Mouse (Mus musculus) spleen, embryonic (tissue): Measurements from ENCODE around the gene Cd207.
"Not testable (repeated sequence)": the region's sequence is repeated elsewhere in the genome, so short reads cannot be mapped to it uniquely, and the experiment has no call there.

Experiments
- CTCF ChIA-PET: fragments of 350-600 bp; sonication (Branson Sonifier 250); formaldehyde crosslinking; loops from one replicate; lab custom pipeline; 2022; lab: Charles Lee

The Cd207 gene

DNA sequence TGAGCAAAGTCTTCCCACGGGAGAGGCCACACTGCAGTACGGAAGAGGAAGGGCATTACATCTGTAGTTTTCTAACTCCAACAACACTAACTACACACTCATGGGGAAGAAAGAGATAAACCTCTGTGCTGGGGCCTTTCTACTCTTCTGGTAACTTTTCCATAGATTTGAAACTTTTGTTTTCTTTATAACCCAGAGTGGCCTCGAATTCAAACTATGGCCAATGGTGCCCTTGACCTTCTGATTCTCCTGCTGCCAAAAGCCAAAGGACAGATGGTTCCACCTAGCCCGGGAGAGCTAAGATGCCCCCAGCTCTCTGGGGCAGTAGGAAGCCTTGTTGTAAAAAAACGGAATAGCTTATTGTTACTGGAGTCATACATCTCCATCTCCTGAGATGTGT, 22.3 kb upstream of the Cd207 start:
- CTCF ChIA-PET: no interaction called here

DNA sequence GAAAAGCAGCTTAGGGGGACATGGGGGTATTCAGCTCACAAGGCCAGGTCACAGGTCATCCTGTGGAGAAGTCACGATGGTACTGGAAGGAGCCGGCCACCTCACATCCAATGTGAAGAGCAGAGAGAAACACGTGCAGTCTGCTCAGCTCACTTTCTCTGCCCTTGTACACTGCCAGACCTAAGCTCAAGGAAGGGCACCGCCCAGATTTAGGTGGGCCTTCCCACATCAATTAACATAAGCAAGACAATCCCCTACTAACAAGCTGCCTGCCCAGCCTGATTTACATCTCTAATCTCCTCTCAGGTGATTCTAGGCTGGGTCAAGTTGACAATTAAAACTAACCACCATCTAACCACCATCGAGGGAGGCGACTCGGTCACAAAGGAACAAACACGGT, 20.3 kb upstream of the Cd207 start:
- CTCF ChIA-PET: interaction anchor here (0.7 kb wide), 1 partner anchor 21 kb away, joined by 15 read pairs; no protein-coding TSS in a partner anchor

DNA sequence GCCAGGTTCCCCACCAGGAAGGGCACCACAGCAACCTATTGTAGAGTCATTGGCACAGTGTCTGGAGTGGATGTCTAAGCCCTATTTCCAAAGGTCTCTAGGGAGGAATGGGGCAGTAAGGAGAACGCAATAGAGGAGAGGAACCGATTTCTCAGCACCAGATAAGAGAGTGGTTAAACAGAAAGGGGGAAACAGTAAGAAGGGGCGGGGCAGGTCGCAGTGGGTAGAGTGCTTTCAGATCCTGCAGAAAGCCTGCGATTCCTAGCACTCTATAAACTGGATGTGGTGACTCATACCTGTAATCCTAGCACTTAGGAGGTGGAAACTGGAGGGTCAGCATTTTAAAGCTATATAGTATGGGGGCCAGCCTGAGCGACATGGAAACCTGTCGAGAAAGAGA, 19.0 kb upstream of the Cd207 start:
- CTCF ChIA-PET: interaction anchor here (0.5 kb wide), 1 partner anchor 253 kb away, joined by 10 read pairs; no protein-coding TSS in a partner anchor

DNA sequence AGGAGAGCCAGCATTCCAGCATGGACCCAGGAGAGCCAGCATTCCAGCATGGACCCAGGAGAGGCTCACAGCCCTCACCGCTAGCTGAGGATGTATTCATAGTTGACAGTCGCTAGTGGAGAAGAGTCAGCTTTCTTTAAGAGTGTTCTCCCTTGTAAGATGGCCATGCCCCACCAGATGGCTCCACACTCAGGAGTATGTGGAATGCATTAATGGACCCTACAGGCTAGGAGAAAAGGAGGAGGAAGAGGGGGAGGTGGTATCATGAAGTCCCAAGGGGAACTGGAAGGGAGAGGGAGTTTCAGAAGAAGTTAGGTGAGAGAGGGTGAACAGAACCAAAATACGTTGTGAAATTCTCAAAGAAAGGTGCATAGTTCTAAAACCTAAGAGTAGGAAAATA, 18.1 kb upstream of the Cd207 start:
- CTCF ChIA-PET: no interaction called here

DNA sequence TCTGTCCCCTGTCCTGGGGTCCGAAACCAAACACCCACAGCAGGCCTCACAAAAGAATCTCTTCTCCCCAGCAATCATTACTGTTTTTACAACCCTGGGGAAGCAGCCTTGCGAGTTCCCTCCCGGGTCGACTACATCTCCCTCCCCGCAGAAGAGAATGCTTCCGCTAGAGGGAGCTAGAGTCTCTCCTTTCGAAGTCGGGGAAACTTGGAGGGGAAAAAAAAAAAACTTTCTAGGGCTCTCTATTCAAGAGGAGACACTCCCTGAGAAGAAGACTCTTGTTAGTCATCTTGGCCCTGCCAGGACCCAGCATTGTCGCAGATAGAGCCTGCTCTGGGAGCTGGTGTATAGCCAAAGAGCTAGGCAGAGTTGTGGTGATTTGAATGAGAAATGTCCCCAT, 16.2 kb upstream of the Cd207 start:
- CTCF ChIA-PET: interaction anchor here (0.6 to 0.8 kb wide), 2 partner anchors 36 to 111 kb away, joined by 4 to 6 read pairs; no protein-coding TSS in a partner anchor

DNA sequence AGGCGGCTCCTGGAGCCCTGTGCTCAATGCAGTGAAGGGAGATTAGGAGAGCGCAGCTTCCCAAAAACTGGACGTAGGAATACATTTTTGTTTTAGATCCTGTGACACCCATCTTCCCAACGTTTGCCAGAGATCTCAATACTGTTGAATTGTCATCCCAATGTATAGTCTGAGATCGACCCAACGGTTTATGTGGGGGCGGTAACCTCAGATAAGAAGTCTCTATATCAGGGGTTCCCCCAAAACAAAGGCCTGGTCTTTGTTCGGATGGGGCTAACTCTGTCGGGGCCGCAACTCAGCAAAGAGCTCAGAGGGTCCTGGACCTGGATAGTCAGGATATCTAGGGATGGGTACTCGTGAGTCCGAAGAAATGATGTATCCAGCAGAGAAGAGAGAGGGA, 15.3 kb upstream of the Cd207 start:
- CTCF ChIA-PET: interaction anchor here (0.7 kb wide), 1 partner anchor 131 kb away, joined by 5 read pairs; no protein-coding TSS in a partner anchor

DNA sequence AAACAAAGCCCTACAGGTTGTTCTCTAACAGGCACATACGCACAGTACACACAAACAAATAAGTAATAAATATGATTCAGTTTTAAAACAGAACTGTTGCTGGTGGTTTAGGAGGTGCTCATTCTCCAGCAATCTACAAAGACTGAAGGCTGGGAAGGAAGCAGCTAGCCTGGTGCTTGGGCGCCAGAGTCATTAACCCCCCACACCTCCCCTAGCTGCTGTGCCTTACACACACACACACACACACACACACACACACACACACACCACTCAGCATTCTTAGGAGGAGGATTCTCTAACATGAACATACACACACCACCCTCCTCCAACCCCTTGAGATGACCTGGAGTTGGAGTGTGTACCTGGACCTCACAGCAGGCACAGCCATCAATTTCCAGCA, 13.3 kb upstream of the Cd207 start:
- CTCF ChIA-PET: no interaction called here

DNA sequence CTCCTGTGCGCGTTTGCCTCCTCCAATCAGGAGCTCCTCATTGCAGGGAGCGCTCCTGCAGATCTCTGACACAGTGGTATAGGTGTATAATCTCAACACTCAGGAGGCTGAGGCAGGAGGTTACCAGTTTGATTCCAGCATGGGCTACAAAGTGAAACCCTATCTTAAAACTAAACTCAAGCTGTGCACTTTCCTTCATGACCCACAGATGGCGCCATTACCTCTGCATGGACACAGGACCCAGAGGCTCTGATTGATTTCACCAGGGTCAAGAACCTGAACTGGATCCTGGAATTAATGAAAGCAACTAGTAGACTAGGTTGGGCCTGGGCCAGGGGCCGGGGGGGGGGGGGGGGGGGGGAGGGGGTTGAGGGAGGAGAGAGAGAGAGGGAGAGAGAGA, 12.6 kb upstream of the Cd207 start:
- CTCF ChIA-PET: no interaction called here

DNA sequence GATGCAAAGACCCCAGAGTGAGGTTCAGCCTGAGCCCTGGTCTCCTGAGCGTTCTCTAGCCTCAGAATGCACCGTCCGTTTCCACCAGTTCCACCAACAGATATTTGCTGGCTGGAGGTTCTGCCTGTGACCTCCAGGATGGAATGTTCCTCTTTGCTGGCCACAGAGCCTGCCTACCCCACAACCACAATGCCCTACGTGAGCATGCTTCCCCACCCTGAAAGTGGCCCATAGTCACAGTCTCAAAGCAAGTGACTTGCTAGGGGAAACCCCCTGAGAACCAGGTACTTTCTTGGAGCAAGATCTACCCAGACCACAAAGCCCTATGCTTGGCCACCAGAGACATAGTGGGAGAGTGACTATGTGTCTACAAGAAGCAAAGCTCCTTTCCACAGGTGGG, 11.7 kb upstream of the Cd207 start:
- CTCF ChIA-PET: no interaction called here

DNA sequence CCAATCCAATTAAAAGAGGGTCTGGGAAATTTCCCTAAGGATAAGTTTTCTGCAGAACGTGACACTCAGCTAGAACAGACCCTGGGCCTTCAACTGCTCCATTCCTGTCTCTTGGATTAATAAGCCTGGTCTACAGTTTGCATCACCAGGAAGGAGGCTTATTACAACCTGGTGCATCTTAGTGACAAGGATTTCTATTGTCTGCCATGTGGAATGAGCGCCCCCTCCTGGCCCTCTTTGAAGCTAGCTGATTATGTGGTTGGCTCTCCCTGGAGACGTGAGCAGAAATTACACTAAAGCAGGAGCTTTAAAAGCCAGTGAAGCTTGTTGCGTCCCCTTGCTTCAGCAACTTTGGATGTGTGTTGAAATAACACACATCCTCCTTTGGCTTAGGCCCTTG, 4.3 kb downstream of the Cd207 start:
- CTCF ChIA-PET: interaction anchor here (0.6 to 0.7 kb wide), 2 partner anchors 10 to 252 kb away, joined by 4 read pairs; no protein-coding TSS in a partner anchor

DNA sequence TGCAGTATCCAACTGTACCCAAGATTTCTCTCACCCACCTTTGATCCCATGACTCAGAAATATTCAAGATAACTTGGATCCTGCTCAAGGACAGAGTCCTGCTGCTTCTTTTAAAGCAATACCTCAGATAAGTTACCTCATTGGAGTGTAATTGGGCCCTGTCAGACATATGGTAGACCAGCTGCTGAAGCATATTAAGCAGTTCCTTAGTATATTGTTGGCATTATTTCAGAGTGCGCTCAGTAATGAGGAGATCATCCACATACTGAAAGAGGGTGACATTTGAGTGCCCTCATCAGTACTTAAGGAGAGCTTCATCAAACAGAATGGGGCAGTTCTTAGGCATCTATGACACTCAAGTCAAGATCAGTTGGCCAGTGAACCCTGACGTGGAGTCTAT, 12.6 kb downstream of the Cd207 start:
- CTCF ChIA-PET: no interaction called here

DNA sequence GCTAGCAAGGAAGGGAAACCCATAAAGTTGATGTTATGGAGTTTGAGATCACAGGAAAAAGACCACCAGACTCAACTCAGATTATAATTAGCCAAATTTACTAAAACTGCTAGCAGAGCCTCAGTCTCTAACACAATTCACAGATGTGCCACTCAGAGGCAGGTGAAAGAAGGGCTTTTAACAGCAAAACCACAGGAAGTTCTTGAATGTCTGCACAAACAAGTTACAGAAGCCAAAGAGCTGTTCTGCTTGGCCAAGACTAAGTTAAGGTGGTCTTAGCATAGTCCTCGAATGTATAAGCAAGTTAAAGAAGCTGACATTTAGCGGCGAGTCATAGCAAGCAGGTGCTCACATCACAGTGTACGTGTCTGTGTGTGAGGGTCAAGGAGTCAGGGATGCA, 16.8 kb downstream of the Cd207 start:
- CTCF ChIA-PET: no interaction called here

DNA sequence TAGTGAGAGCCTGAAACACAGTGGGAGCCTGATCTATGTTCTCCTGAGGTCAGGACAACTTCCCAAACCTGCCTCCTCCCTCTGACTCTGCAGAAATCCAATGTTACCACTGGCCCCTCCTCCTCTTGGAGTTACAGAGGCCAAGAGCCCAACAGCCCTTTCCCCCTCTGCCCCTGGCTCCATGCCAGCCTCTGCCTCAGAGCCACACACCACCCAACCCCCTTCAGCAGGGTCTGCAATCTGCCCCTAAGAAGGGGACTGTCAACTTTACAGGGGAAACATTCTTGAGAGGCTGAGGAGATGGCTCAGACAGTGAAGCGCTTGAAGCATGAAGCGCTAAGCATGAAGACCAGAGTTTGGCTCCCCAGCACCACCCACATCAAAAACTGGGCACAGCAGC, 21.6 kb downstream of the Cd207 start, which contains the start of gene Clec4f:
Gene Clec4f, minus strand, starts transcription at position 101 of the 400 bp plus-strand sequence.
- CTCF ChIA-PET: no interaction called here

DNA sequence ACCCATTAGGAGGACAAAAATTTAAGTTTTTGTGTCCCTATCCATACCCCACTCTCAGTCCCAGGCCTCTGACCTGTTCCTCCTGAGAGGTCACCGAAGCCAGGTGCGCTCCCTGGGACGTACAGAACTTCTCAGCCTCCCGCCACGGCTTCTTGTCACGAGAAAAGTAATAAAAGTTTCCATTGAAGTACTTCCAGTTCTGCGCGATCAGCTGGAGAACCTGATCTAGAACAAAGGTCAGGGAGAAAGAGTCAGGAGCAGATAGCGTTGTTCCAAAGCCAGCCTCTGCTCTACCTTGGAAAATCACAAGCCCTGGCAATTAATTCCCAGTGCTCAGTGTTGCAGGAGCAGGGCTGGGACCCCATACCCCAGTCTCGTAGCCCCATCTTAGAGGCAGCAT, 30.9 kb downstream of the Cd207 start:
- CTCF ChIA-PET: no interaction called here

DNA sequence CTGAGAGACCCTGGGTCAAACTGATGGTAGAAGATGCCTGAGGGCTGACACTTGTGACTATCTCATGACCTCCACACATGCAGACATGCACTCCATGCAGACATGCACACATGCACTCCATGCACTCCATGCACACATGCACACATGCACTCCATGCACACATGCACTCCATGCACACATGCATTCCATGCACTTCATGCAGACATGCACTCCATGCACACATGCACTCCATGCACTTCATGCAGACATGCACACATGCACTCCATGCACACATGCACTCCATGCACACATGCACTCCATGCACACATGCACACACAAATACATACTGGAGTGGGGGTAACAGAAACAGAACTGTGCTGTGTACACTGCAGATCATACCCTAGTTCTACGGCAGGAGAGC, 42.3 kb downstream of the Cd207 start:
- CTCF ChIA-PET: no interaction called here

DNA sequence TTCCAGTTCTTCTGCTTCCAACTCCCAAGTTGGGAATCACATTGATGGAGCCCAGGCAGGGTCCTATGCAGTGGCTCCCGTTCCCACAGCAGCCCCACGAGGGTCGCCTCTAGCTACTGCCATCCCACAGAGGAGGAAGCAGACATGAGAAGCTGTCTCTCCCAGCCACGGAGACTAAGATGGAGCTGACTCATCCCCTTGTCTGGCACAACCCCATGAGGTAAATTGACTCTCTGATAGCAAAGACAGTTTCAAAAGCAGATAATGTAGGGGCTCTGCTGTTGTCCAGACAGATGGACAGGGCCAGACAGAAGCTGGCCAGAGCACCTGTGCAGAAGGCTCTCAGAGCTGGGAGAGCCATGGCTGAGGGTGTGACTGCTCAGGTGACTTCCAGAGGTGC, 43.0 kb downstream of the Cd207 start:
- CTCF ChIA-PET: not testable (repeated sequence)

DNA sequence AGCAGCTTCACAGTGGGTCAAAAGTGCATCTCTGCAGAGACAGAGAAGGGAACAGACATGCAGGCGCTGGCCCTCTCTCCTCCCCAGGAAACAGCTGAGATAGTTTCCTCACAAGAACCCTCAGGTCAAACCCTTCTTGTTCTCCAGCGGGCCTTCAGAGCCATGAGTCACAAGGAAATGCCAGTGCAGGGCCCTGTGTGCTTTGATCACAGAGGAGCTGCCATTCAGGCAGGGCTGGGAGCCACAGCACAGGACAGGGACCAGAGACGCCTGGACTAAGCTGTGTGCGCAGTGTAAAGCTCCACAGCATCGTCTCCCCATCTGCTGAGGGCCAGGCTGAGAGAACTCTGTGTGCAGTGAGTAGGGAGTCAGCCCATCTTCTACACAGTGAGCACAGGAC, 43.6 kb downstream of the Cd207 start:
- CTCF ChIA-PET: not testable (repeated sequence)

DNA sequence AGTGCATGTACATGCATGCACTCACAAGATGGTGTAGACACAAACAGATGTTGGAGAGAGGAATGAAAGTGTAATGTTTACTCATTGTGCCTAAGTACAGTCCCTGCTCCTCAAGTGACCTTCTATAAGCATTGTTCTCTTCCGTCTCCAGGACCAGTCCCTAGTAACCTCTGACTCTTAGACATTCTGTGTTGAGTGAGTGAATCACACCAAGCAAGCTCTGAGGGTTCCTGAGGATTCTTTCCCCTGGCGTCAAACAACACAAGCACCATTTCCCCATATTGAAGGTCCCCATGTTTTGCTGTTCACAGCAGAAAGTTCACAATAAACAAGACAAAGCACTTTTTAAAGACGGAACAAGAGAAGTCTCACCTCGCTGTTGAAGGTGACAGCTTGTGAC, 45.8 kb downstream of the Cd207 start:
- CTCF ChIA-PET: no interaction called here

DNA sequence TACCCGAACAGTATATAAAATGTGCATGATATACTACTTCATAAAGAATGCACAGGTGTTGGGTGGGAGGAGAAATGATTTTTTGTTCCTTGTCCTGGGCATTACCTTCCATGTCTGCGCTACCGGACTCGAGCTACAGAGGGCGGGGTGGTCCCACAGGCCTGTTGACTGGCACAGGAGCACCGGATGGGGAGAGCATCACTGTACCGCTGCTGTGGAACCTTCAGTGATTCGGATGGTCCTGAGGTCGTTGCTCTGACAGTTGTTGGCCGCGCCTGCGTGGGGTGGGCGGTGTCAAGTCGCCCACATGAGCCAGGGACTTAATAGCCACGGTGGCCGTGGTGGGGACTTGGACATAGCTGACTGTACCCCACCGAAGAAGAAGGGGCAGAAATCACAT, 50.9 kb downstream of the Cd207 start:
- CTCF ChIA-PET: no interaction called here
